16 mouse cellular contexts compared by ENCODE assay signal in genomic region chr11:67538557-67538956, GRCm38 (mm10).
DNase-seq lines count a peak whose midpoint lies in the region; ATAC-seq and TF ChIP-seq lines count a peak whose summit lies in the region.
"Had no signal": no experiment of that assay in that cellular context is flagged by ENCODE, and none has a peak within 500 bp of the region (broad histone marks: within the 10 kb centered on the region; RNA-seq: fewer than 3 reads in every experiment).

No protein-coding gene starts in this region.

- H3K36me3 ChIP-seq in lung, embryonic 16.5 days (ENCODE audit: control insufficient read depth, insufficient read depth, low read length): no peaks in the 10 kb centered on the region
- H3K36me3 ChIP-seq: embryonic facial prominence, embryonic 12.5 days; forebrain, embryonic 10.5 days; heart, embryonic 12.5 days had no signal

- no peak overlapping the region for H3K4me3 ChIP-seq in lung, embryonic 16.5 days (ENCODE audit: low read length)
- H3K4me3 ChIP-seq in lung, adult 2 months (replicated peaks; ENCODE audit: extremely low read depth, low read depth, low read length): no peak overlapping the region
- H3K4me3 ChIP-seq: embryonic facial prominence, embryonic 12.5 days; forebrain, embryonic 10.5 days; heart, embryonic 12.5 days had no signal

- no peak for TF ChIP-seq POLR2A in lung, adult 2 months (IDR thresholded peaks at IDR 0.05; ENCODE audit: borderline replicate concordance, extremely low read depth, low read depth, low read length)

- no peak overlapping the region for H3K4me2 ChIP-seq in lung, embryonic 16.5 days (ENCODE audit: low read depth, low read length)
- H3K4me2 ChIP-seq: embryonic facial prominence, embryonic 12.5 days; heart, embryonic 12.5 days had no signal

- no peaks in the 10 kb centered on the region for H3K4me1 ChIP-seq in lung, embryonic 16.5 days (replicated peaks; ENCODE audit: control insufficient read depth, insufficient read depth, low read length)
- no peaks in the 10 kb centered on the region for H3K4me1 ChIP-seq in lung, adult 2 months (ENCODE audit: control insufficient read depth, insufficient read depth, low read length)
- H3K4me1 ChIP-seq: embryonic facial prominence, embryonic 12.5 days; forebrain, embryonic 10.5 days had no signal

- 0 out of 2 replicates have a peak overlapping the region, but pooled peaks have one; percentile 2 for H3K27ac ChIP-seq in lung, embryonic 16.5 days (ENCODE audit: low read length)
- H3K27ac ChIP-seq: embryonic facial prominence, embryonic 12.5 days; forebrain, embryonic 10.5 days had no signal

- no peak for TF ChIP-seq CTCF in lung, adult 2 months (IDR thresholded peaks at IDR 0.05; ENCODE audit: insufficient read depth, low read length)

- no peaks in the 10 kb centered on the region for H3K27me3 ChIP-seq in lung, embryonic 16.5 days (ENCODE audit: control insufficient read depth, insufficient read depth, low read depth, low read length)
- H3K27me3 ChIP-seq: embryonic facial prominence, embryonic 12.5 days; heart, embryonic 12.5 days had no signal

- no peaks in the 10 kb centered on the region for H3K9me3 ChIP-seq in lung, embryonic 16.5 days (ENCODE audit: control insufficient read depth, low read length)
- H3K9me3 ChIP-seq: embryonic facial prominence, embryonic 12.5 days; forebrain, embryonic 10.5 days; heart, embryonic 12.5 days had no signal

- DNase-seq in gastrocnemius, adult 18-20 months (ENCODE audit: low spot score): peak; percentile 55
- DNase-seq in gastrocnemius, postnatal 4 days (ENCODE audit: low spot score in 2 of 2): no peak
- DNase-seq in lung, adult 2 months: no peak
- DNase-seq in lung, postnatal 36 days: peak; percentile 43
- DNase-seq in telencephalon, adult 2 months (ENCODE audit: low read depth, low spot score): peak; percentile 41
- DNase-seq in embryo, embryonic 10 days (ENCODE audit: low spot score): no peak
- DNase-seq in heart, postnatal 36 days: no peak
- DNase-seq: adrenal gland, postnatal 25 days; B cell, adult 2 months; cerebellum, postnatal 14 days; kidney, postnatal 4 days; thymus, postnatal 25 days had no signal

- peak; percentile 88 for ATAC-seq in lung, embryonic 16.5 days (ENCODE audit: low read depth)

- intact Hi-C loops in heart, postnatal 36 days (cut with DNase I): loop anchor here (5.0 kb wide), 1 partner anchor 109 kb away; no protein-coding TSS in a partner anchor

- no peak overlapping the region for H3K9ac ChIP-seq in lung, embryonic 16.5 days (ENCODE audit: low read length)
- H3K9ac ChIP-seq: embryonic facial prominence, embryonic 12.5 days; heart, embryonic 12.5 days had no signal

- WGBS in lung, embryonic 16.5 days: 65% methylated on average over 6 of the region's 6 CpGs
- 56% methylated on average over 6 of the region's 6 CpGs for WGBS in lung, adult 2 months

Comparison
In these comparisons a context has a peak if more than half of its experiments do, and no peak if none do; other contexts are left out.
1. DNase-seq: peak in gastrocnemius, adult 18-20 months (single experiment), lung, postnatal 36 days (single experiment) and telencephalon, adult 2 months (single experiment); none in gastrocnemius, postnatal 4 days (0 of 2), lung, adult 2 months (single experiment), embryo, embryonic 10 days (single experiment) and heart, postnatal 36 days (0 of 2).